16 mouse cellular contexts compared by ENCODE assay signal in the genomic region with DNA sequence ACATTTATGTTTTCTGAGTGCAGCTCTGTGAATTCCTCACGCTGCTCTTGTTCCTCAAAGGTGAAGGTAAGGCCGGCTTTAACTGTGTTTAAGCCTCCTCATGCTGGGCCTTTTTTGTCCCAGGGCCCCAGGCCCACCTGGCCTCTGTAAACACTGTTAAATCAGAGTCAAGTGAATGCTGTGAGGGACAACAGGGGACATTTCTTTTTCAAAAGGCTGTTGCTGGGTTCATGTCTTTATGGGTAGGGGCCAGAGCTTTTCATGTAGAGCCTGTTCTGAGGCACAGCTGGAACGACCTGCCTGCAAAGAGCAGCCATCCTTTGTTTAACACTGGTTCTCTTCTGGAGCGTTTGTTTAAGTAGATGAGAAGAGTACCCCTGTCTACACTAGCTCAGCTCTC.
"Had no signal": no experiment of that assay in that cellular context is flagged by ENCODE, and none has a peak within 500 bp of the region (broad histone marks: within the 10 kb centered on the region; RNA-seq: fewer than 3 reads in every experiment).

No protein-coding gene starts in this region.

- H3K9me3 ChIP-seq: midbrain, embryonic 13.5 days; midbrain, embryonic 15.5 days; neural tube, embryonic 13.5 days; neural tube, embryonic 15.5 days; stomach, embryonic 15.5 days had no signal

- H3K27ac ChIP-seq: midbrain, embryonic 13.5 days; midbrain, embryonic 15.5 days; neural tube, embryonic 13.5 days; neural tube, embryonic 15.5 days; stomach, embryonic 15.5 days; stomach, postnatal 0 days had no signal

- H3K36me3 ChIP-seq: midbrain, embryonic 13.5 days; midbrain, embryonic 15.5 days; neural tube, embryonic 13.5 days; neural tube, embryonic 15.5 days; stomach, embryonic 15.5 days had no signal

- DNase-seq: lung, adult 18-20 months; lung, embryonic 14.5 days; lung, postnatal 10 days; lung, postnatal 4 days; right cerebral cortex, postnatal 14 days; thymus, adult 2 months; thymus, postnatal 25 days; thymus, postnatal 4 days had no signal

- H3K27me3 ChIP-seq: midbrain, embryonic 13.5 days; midbrain, embryonic 15.5 days; neural tube, embryonic 13.5 days; neural tube, embryonic 15.5 days; stomach, embryonic 15.5 days had no signal

- H3K9ac ChIP-seq: lung, embryonic 14.5 days; midbrain, embryonic 13.5 days; midbrain, embryonic 15.5 days; neural tube, embryonic 13.5 days; neural tube, embryonic 15.5 days; stomach, embryonic 15.5 days had no signal

- H3K4me3 ChIP-seq: midbrain, embryonic 13.5 days; midbrain, embryonic 15.5 days; myocyte; neural tube, embryonic 13.5 days; neural tube, embryonic 15.5 days; stomach, embryonic 15.5 days had no signal

- ATAC-seq: midbrain, embryonic 13.5 days; midbrain, embryonic 15.5 days had no signal

- H3K4me1 ChIP-seq: midbrain, embryonic 13.5 days; midbrain, embryonic 15.5 days; neural tube, embryonic 13.5 days; neural tube, embryonic 15.5 days; stomach, embryonic 15.5 days had no signal

- H3K4me2 ChIP-seq: lung, embryonic 14.5 days; midbrain, embryonic 11.5 days; midbrain, embryonic 13.5 days; midbrain, embryonic 15.5 days; neural tube, embryonic 13.5 days; neural tube, embryonic 15.5 days; stomach, embryonic 15.5 days had no signal
